Mouse (Mus musculus) adrenal gland, postnatal 14 days (tissue): ENCODE results near the gene Sergef. TPM values are rescaled to one million over a fixed set of nuclear protein-coding genes. Genes with fewer than 3 reads are reported as not detected.
A peak's percentile ranks its signal among the peaks of the same experiment; 100 is the strongest.

Experiments
- DNase-seq: peaks from one replicate; pipeline ENCODE4 v3.0.0; 2021; ENCODE audit warnings: mixed read lengths
- total RNA-seq: library from RNA; stranded (reverse); gene quantifications from 2 replicates; pipeline ENCODE4 v1.2.3, GENCODE M21; 2021

Gene Sergef
- total RNA-seq, 1 experiment from 2014 or later = 13.8 TPM

GRCm38 (mm10) chr7:46501458-46501857 lies 138.1 kb downstream of the Sergef start:
- no peak for DNase-seq

GRCm38 (mm10) chr7:46499561-46499960 lies 140.0 kb downstream of the Sergef start:
- no peak for DNase-seq

DNA sequence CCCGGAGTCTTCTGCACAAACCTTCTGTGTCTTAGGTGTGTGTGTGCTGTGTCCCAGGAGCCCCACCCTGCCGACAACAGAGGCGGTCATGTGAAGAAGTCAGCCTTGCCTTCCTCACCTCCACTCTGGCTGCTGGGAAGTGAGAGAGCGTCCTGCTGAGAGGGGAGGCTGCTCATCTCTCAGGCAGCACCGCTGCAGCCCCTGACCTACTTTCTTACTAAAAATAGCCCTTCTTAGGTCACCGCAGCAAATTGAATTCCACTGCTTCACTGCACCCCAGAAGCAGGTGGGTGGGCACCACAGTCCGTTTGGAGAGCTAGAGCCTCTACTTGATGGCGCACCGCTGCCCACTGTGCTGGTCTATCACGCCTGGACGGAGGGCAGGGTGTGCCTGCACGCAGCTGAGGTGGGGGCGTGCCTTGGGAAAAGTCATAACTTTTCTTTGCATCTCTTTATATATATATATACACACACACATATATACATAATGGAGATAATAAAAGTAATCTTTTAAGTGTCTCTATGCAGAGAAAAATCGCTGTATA lies 147.4 kb downstream of the Sergef start:
- no peak for DNase-seq

- no peak for DNase-seq
Observed at GRCm38 (mm10) chr7:46487354-46487753, 152.3 kb downstream of the Sergef start.

- no peak for DNase-seq
Observed at GRCm38 (mm10) chr7:46486761-46487160, 152.8 kb downstream of the Sergef start.

DNA sequence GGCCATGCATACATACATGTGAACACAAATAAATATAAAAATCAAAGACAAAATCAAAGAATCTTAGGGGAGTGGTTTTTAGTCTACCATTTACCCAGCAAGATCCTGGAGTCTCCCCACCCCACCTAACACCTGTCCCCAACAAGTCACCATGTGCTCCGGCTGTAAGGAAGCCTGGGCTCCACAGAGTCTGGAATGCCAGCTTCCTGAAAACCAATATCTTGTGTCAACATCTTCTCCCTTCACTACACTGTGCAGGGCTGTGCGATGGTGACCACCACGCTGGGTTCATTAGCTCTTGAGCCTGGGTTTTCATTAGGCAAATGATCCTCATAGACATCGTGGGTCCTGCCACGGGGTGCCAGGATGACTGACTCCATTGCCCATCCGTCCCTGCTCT lies 155.4 kb downstream of the Sergef start:
- DNase-seq = no peak

DNA sequence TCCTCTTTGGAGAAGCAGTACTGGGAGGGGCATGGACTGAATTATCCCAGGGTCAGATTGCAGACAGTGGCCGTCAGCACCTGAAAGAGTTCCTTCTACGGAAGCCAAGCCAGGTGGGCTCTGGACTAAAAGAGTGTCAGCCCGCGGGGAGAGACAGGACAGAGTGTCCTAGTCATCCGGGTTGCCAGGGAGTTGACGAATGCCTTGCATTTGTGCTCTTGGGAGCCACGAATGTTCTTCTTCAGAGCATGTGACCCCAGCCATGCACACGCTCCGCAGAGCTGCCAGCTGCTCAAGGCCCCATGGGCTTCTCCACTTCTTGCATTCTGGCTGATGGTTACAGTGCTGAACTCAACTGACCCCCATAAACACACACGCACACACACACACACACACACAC lies 156.6 kb downstream of the Sergef start:
- DNase-seq = peak; percentile 23

- DNase-seq = peak; percentile 55
Observed at GRCm38 (mm10) chr7:46482099-46482531, 157.5 kb downstream of the Sergef start.

DNA sequence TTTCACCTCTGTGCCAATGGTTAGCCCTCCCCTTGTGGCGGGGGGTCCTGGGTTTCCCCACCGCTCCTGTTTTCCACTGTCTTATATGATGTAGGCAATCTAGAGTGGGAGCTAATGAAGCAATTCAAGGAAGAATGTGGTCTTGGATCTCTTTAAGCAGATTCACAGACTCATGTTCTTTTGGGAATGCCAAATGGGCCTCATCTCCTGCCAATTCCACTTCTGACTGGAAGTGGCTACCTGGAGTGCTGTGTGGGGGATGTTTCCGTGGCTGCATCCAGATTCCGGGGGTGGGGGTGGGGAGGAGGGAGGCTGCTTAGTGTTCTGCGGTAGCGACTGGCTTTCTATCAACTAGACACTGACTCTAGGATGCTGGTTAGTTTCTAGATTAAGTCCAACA lies 159.8 kb downstream of the Sergef start:
- DNase-seq = no peak

GRCm38 (mm10) chr7:46477456-46477855 lies 162.2 kb downstream of the Sergef start:
- DNase-seq = no peak

DNA sequence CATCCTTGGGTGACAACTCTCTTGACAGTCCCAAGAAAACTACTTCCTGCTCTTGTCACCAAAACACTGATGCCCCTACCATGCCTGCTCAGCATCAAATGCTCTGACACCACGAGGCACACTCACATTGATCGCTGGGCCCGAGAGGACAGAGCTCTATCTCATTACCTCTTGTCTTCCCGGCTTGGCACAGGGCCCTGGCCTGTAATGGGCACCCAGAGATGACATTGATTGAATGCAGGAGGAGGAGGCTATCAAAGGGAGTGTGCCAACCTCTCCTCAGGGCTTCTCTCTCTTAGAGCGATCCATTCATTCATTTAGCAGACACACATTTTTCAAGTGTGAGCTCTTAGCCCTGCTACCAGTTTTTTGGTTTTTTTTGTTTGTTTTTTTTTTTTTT lies 164.1 kb downstream of the Sergef start:
- DNase-seq = peak; percentile 49

GRCm38 (mm10) chr7:46473141-46473540 lies 166.5 kb downstream of the Sergef start:
- no peak for DNase-seq

DNA sequence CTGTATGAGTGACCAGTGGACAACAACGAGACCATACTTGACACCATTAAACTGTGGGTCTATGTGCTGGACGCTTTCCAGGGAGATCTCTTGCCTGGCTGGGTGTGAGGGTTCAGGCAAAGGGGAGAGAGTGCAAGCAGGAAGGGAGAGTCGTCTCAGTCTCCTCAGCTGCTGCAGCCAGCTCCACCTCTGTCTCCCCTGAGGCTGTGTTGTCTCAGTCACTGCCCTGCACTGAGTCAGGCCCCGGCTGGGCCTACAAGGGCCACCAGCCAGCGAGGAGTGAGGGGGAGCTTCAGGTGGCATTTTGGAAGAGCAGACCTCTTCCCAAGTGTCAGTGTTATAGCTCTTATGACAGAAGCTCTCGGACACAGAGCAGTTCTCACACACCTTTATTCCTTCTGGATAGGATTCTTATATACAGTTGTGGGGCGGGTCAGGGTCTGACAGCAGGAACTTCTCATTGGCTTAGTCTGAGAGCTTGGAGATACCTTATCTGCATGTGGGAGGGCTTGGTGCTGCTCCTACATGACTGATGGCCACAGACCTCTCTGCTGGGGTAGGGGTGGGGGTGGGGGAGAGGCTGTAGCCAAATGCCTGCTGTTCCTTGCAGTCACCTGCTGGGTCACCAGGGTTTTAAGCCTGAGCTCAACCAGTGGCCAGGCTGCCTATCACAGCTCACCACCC lies 168.4 kb downstream of the Sergef start:
- DNase-seq = no peak

DNA sequence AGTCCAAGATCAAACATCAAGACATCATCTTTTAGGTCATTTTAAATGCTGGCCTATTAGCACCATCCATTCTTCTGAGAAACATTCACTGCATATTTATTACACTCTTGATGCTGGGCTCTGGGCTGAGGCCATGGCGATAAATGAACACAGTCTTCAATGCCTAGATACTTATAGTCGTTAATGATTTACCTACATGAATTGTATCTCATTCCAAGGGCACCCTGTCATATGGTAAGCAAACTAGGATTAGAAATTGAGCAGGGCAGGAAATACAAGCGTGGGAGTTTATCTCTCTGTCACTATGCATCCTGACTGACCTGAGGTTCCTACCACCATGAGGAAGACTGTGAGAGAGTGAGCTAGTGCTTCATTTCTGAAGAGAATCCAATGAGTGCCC lies 170.1 kb downstream of the Sergef start:
- no peak for DNase-seq

DNA sequence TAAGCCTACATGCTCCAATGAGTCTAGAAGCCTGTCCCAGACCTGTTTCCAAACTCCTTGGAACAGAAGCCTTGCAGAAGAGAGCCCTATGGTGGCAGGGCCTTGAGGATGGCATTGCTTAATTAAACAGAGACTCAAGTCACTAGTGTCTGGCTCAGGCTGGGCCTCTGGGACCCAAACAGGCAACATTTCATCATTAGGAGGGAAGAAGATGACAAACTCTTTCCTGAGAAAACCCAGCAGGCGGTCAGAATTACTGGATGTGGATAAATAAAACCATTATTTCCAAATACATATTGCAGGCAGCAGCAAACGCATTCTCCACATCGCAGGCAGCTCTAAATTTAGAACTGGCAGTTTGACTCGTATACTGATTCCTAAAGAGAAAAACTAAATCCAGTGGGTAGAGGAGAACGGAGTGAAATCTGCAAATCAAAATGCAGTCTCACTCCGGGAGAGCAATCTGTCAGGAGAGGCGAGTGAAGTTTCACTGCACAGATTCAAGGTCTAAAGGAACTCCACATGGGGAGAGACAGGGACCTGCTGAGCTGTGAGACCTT lies 173.1 kb downstream of the Sergef start:
- no peak for DNase-seq

DNA sequence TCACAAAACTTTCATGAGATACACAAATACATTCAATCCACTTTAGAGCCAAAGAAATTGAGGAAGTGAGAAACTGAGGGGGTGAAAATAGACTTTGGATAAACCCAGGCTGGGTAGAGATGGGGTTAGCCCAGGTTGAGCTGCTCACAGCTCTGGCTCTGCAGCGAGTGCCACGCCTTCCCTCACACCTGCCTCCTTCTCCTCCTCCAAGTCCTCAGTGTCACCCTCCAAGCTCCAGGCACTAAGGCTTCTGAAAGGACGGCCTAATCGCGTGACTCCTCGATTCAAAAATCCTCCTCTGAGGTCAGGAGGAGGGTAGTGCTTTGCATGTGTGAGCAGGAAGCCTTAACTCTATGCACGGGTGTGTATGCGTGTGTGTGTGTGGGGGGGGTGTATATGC lies 176.5 kb downstream of the Sergef start:
- DNase-seq = no peak

GRCm38 (mm10) chr7:46462287-46462686 lies 177.3 kb downstream of the Sergef start:
- DNase-seq = no peak

DNA sequence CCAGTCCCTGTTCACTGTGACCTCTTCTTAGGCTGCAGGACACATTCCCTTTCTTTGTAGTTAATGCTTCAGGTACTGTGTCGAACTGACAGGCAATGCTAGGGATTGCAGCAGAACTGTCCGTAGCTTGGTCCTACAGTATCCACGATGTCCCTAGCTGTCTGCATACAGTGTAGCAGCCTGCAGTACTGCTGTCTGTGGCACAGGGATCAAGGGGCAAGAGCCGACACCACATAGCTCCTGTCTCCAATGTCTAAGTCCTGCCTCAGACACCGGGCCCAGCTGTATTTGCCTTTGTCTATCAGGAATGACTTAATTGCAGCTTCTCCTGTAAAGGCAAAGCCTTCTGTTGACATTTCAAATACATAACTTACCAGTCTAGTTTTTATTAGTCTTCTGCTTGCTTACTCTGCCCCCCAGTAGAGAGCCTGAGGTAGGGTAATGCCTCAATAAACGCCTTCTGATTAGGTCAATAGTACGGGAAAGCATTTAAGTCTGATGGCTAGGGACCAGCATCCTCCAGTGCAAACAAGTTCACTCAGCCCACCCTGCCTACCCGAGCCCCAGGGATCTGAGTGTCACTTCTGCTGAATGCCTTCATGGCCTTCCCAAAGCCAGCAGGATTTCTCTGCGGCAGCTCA lies 179.9 kb downstream of the Sergef start:
- no peak for DNase-seq

DNA sequence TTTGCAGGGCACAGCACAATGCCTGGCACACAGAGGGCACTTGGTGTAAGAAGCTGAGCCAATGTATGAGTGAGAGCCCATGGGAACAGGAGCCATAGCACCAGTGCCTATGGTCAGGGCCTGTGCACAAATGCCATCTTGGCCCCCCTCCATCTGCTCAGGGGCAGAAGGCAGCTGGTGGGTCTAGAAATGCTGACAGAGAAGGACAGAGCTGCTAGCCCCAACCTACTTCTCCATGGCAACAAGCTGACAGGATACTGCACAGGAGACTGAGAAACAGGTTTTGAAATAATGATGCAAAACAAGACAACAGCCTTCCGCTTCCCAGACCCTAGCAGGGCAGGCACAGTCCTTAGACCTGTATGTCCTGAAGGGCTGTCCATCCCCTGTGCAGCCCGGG lies 180.4 kb downstream of the Sergef start:
- DNase-seq = no peak

GRCm38 (mm10) chr7:46457889-46458288 lies 181.7 kb downstream of the Sergef start:
- no peak for DNase-seq

GRCm38 (mm10) chr7:46453930-46454679 lies 185.5 kb downstream of the Sergef start:
- DNase-seq = no peak

DNA sequence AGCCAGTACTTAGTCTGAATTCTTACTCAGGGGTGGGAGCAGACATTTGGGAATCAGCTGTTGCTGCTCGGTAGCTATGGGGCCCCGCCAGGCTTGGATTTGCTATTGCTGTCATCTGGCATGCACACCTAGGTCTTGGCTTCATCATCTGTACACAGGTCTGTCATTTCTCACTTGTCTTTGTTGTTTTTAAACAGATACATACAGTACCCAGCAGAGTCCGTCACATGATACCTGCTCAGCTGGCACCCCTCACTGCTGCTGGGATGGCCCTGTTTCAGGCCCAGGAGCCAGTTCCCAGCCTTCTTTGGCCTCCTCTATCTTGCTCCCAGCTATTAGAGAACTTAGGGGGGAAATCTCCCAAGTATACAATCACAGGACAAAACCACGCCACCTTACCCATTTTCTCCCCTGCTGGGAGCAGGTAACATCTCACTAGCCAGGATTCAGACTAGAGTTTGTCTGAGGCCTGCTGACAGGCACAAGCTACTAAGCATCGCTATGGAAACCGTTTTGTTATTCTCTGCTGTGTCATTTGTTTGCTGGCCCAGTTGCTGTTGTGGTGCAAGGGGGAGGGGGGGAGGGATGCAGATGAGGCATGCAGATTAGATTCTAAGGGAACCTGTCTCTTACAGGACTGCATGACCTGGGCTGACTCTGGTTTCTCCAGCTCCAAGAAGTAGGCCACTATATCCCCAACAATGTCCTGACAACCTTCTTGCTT lies 190.5 kb downstream of the Sergef start:
- no peak for DNase-seq
